Mouse (Mus musculus): ENCODE data around the gene Ap2m1.

Ap2m1 gene

DNA sequence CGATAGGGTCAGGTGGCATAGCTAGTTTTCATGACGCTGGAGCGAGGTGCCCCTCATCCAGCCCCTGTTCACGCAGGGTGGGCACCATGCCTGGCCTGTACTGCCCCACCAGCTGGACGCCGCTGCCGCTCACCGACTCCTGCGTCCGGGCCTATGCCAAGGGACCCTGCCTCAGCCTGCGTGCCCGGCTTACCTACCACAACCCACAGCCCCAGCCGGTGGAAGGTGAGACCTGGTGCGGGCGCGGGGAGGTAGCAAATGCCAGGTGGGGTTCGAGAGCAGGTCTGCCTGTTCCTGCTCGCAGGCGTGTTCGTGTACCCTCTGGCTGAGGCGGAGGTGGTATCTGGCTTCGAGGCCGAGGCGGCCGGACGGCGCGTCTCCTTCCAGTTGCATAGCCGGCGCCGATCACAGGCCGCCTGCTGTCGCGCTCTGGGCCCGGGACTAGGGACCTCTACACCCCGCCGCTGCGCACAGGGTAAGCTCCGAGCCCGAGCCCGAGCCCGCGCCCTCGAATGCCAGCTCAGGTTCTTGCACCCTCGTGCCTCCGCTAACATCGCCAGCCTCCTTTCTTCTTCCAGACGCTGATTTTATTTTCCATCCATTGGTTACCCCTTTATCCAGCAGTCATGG is 55.9 kb downstream of the Ap2m1 start:
- in situ Hi-C loops (cut with MboI) = no loop called here
